Mouse (Mus musculus) midbrain, embryonic 11.5 days (tissue): ENCODE results near the gene Prkce. TPM values are rescaled to one million over a fixed set of nuclear protein-coding genes. Genes with fewer than 3 reads are reported as not detected.
A peak's percentile ranks its signal among the peaks of the same experiment; 100 is the strongest.

Experiments used
- ATAC-seq: fragments of 200-750 bp; cut with Nextera tagmentation; 2 replicates; pipeline ENCODE4 v1.8.0; 2017; ENCODE audit warnings: moderate TSS enrichment, moderate library complexity; ENCODE audit not compliant: low FRiP score
- DNase-seq: peaks from one replicate; pipeline ENCODE4 v3.0.0; 2015; ENCODE audit warnings: low spot score; ENCODE audit errors: missing footprints
- H3K27ac ChIP-seq: fragments of 300-500 bp; sonication (generic); 2 replicates; pipeline ENCODE4 v1.5.1; 2014; ENCODE audit warnings: low read depth, low read length
- H3K27me3 ChIP-seq: fragments of 300-500 bp; sonication (generic); 2 replicates; pipeline ENCODE4 v1.6.1; 2014; ENCODE audit warnings: mild to moderate bottlenecking, low read length, moderate library complexity, mixed read lengths; ENCODE audit not compliant: control insufficient read depth, insufficient read depth
- H3K36me3 ChIP-seq: fragments of 300-500 bp; sonication (generic); 2 replicates; pipeline ENCODE4 v1.6.1; 2014; ENCODE audit warnings: mild to moderate bottlenecking, low read length, moderate library complexity, mixed read lengths; ENCODE audit not compliant: control insufficient read depth, insufficient read depth
- H3K4me1 ChIP-seq: fragments of 300-500 bp; sonication (generic); 2 replicates; pipeline ENCODE4 v1.6.1; 2014; ENCODE audit warnings: low read length; ENCODE audit not compliant: control insufficient read depth, insufficient read depth
- H3K4me2 ChIP-seq: fragments of 300-500 bp; sonication (generic); 2 replicates; pipeline ENCODE4 v1.6.1; 2014; ENCODE audit warnings: mild to moderate bottlenecking, moderate library complexity
- H3K4me3 ChIP-seq: fragments of 300-500 bp; sonication (generic); 2 replicates; pipeline ENCODE4 v1.5.1; 2014; ENCODE audit warnings: low read depth, low read length
- H3K9ac ChIP-seq: fragments of 300-500 bp; sonication (generic); 2 replicates; pipeline ENCODE4 v1.6.1; 2014; ENCODE audit warnings: low read length
- H3K9me3 ChIP-seq: fragments of 300-500 bp; sonication (generic); 2 replicates; pipeline ENCODE4 v1.6.1; 2016; ENCODE audit warnings: low read length; ENCODE audit not compliant: control insufficient read depth
- WGBS: fragments of 180-500 bp; shearing (Covaris S2); extraction: QIAGEN DNeasy Blood & Tissue Kit; methylation state at CpG from one replicate; pipeline ENCODE4 v1.1.7; 2014; 5-methylcytosine and 5-hydroxymethylcytosine counted together
- polyA plus RNA-seq: library from polyadenylated mRNA; unstranded; fragments of >200 nt; fragmentation: Nextera tagmentation; extraction: Ambion mirVana; gene quantifications from 2 replicates; pipeline ENCODE4 v1.2.1, GENCODE M21; 2014

The Prkce gene
- polyA plus RNA-seq, 1 experiment from 2014 or later, result 3.5 TPM

GRCm38 (mm10) chr17:86322840-86323239 is 155.3 kb downstream of the Prkce start:
- Histone ChIP-seq H3K9ac (no peak overlapping the region), H3K4me2 (no peak overlapping the region), H3K27me3 (no peaks in the 10 kb centered on the region), H3K9me3 (no peaks in the 10 kb centered on the region), H3K4me1 (no peaks in the 10 kb centered on the region), H3K27ac (no peak overlapping the region), H3K36me3 (no peaks in the 10 kb centered on the region), H3K4me3 (no peak overlapping the region)
- DNase-seq, result no peak
- no peak for ATAC-seq
- 89% methylated on average over 5 of the region's 5 CpGs for WGBS

GRCm38 (mm10) chr17:86323310-86323709 is 155.7 kb downstream of the Prkce start:
- Histone ChIP-seq H3K4me2 (no peak overlapping the region), H3K27ac (no peak overlapping the region), H3K4me3 (no peak overlapping the region), H3K27me3 (no peaks in the 10 kb centered on the region), H3K9me3 (no peaks in the 10 kb centered on the region), H3K36me3 (no peaks in the 10 kb centered on the region), H3K9ac (no peak overlapping the region), H3K4me1 (no peaks in the 10 kb centered on the region)
- 59% methylated on average over 4 of the region's 4 CpGs for WGBS
- ATAC-seq, result no peak
- no peak for DNase-seq

- Histone ChIP-seq H3K9ac (no peak overlapping the region), H3K4me2 (no peak overlapping the region), H3K27me3 (no peaks in the 10 kb centered on the region), H3K9me3 (no peaks in the 10 kb centered on the region), H3K27ac (0 out of 2 replicates have a peak overlapping the region, but pooled peaks have one; percentile 9), H3K36me3 (no peaks in the 10 kb centered on the region), H3K4me1 (no peaks in the 10 kb centered on the region), H3K4me3 (no peak overlapping the region)
- 0 out of 2 replicates have a peak, but pooled peaks have one; percentile 22 for ATAC-seq
- DNase-seq, result no peak
- WGBS, result 80% methylated on average over 6 of the region's 6 CpGs
These were observed 156.5 kb downstream of the Prkce start for GRCm38 (mm10) chr17:86323909-86324686.

GRCm38 (mm10) chr17:86324756-86325155 is 157.2 kb downstream of the Prkce start:
- 92% methylated on average over 7 of the region's 7 CpGs for WGBS
- ATAC-seq, result no peak
- Histone ChIP-seq H3K9me3 (no peaks in the 10 kb centered on the region), H3K4me2 (no peak overlapping the region), H3K36me3 (no peaks in the 10 kb centered on the region), H3K27me3 (no peaks in the 10 kb centered on the region), H3K4me3 (no peak overlapping the region), H3K27ac (0 out of 2 replicates have a peak overlapping the region, but pooled peaks have one; percentile 9), H3K4me1 (peaks cover 3% of the 10 kb centered on the region), H3K9ac (no peak overlapping the region)
- no peak for DNase-seq

- H3K27ac ChIP-seq, result no peak overlapping the region
- WGBS, result 90% methylated on average over 10 of the region's 10 CpGs
- no peak overlapping the region for H3K4me2 ChIP-seq
- H3K9ac ChIP-seq, result no peak overlapping the region
- ATAC-seq (no peak), DNase-seq (no peak)
- peaks cover 7% of the 10 kb centered on the region for H3K4me1 ChIP-seq
- no peaks in the 10 kb centered on the region for H3K9me3 ChIP-seq
- no peaks in the 10 kb centered on the region for H3K36me3 ChIP-seq
- H3K27me3 ChIP-seq, result no peaks in the 10 kb centered on the region
- no peak overlapping the region for H3K4me3 ChIP-seq
These were observed 157.7 kb downstream of the Prkce start for GRCm38 (mm10) chr17:86325317-86325716.

GRCm38 (mm10) chr17:86327958-86328357 is 160.4 kb downstream of the Prkce start:
- peaks cover 9% of the 10 kb centered on the region for H3K4me1 ChIP-seq
- no peak for ATAC-seq

GRCm38 (mm10) chr17:86329273-86330075 is 161.9 kb downstream of the Prkce start:
- H3K4me1 ChIP-seq, result peaks cover 9% of the 10 kb centered on the region
- H3K9me3 ChIP-seq, result no peaks in the 10 kb centered on the region
- no peak overlapping the region for H3K9ac ChIP-seq
- H3K4me3 ChIP-seq, result no peak overlapping the region
- H3K36me3 ChIP-seq, result no peaks in the 10 kb centered on the region
- DNase-seq (no peak), ATAC-seq (no peak; the same call in 1 of the 2 replicates)
- H3K4me2 ChIP-seq, result no peak overlapping the region
- WGBS, result 37% methylated on average over 16 of the region's 16 CpGs
- no peaks in the 10 kb centered on the region for H3K27me3 ChIP-seq
- no peak overlapping the region for H3K27ac ChIP-seq

More at GRCm38 (mm10) chr17:86327958-86328357, 160.4 kb downstream of the Prkce start:
- Histone ChIP-seq H3K4me3 (no peak overlapping the region), H3K27ac (no peak overlapping the region), H3K27me3 (no peaks in the 10 kb centered on the region), H3K36me3 (no peaks in the 10 kb centered on the region), H3K4me2 (no peak overlapping the region), H3K9ac (no peak overlapping the region), H3K9me3 (no peaks in the 10 kb centered on the region)
- 82% methylated on average over 4 of the region's 4 CpGs for WGBS
- no peak for DNase-seq

- H3K9ac ChIP-seq, result no peak overlapping the region
- 51% methylated on average over 16 of the region's 16 CpGs for WGBS
- no peak overlapping the region for H3K4me2 ChIP-seq
- H3K27me3 ChIP-seq, result no peaks in the 10 kb centered on the region
- H3K27ac ChIP-seq, result no peak overlapping the region
- no peaks in the 10 kb centered on the region for H3K36me3 ChIP-seq
- H3K4me3 ChIP-seq, result no peak overlapping the region
- ATAC-seq (peak; percentile 44; the same call in 1 of the 2 replicates), DNase-seq (peak; percentile 89)
- no peaks in the 10 kb centered on the region for H3K9me3 ChIP-seq
- peaks cover 9% of the 10 kb centered on the region for H3K4me1 ChIP-seq
These were observed 162.7 kb downstream of the Prkce start for GRCm38 (mm10) chr17:86330076-86330955.
